Mouse (Mus musculus): Measurements from ENCODE around the gene Gde1.

GRCm38 (mm10) chr7:118707216-118707615 lies 1.6 kb upstream of the Gde1 start:
- TF ChIP-seq CTCF (IDR thresholded peaks at IDR 0.05; ENCODE audit: borderline replicate concordance, insufficient read depth, low read length) (no peak), POLR2A (IDR thresholded peaks at IDR 0.05; ENCODE audit: low read depth, low read length) (no peak)

Measured in embryonic fibroblast, embryonic 13.5 days (primary cell).